Mouse (Mus musculus) layer of hippocampus, postnatal 10 days (tissue): ENCODE data around the gene Zfp768. TPM values are rescaled to one million over a fixed set of nuclear protein-coding genes. Genes with fewer than 3 reads are reported as not detected.
"Not testable (repeated sequence)": the region's sequence is repeated elsewhere in the genome, so short reads cannot be mapped to it uniquely, and the experiment has no call there.

Experiments
- DNase-seq, 2 experiments: peaks; one replicate each; pipeline ENCODE4 v3.0.0; 2021; ENCODE audit warnings: low spot score in 2 of 2
- total RNA-seq, 2 experiments: library from RNA; stranded (reverse); gene quantifications; 2 replicates each; pipeline ENCODE4 v1.2.3; 2021

The Zfp768 gene
- total RNA-seq, 2 experiments from 2014 or later = 11.9 to 13.5 TPM

DNA sequence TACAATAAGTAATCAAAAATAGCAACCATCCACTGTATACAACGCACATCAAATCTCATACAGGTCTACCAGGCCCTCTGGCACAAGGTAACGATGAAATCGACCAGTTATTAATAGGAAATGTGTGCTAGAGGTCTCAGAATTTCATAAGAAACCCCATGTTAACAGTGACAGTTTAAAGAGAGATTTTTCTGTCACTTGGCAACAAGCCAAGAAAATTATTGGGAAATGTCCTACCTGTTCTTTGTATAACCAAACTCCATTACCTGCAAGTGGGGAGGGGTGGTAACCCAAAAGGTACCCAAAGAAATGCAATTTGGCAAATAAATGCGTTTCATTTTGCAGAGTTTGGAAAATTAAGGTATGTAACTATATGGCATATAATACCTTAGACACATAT, 13.1 kb upstream of the Zfp768 start:
- DNase-seq = no peak

DNA sequence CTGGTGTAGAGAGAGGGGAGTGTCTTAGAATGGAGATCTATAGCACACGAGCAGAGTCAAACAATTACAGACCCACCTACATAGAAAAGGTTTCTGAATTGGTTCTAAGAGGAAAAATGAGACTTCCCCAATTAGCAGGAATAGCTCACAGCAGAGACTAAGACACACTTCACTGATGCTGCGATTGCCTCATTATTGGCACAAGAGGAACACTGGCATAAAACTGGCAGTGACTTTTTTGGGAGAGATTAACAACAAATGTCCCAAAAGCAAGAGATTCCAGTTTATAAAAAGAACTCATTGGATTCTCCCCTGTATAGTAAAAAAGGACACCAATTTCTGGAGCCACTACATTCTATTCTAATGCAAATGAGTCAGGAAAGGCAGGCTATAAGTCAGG, 12.5 kb upstream of the Zfp768 start:
- DNase-seq = no peak

DNA sequence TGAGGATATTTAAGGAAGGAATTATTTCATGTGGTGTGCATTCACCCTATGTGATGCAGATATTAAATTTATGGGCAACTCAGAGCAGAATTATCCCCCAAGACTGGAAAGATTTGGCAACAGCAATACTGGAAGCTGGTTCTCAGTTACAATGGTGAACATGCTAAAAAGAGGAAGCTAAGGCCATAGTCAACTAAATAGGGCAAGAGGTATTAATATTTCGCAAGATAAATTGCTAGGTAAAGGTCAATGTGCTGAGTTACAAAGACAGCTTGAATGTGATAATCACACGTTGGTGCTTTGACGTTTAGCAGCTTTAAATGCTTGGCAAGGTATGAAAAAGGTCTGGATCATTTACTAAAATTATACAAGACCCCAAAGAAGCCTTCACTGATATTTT, 10.4 kb upstream of the Zfp768 start:
- DNase-seq = no peak

DNA sequence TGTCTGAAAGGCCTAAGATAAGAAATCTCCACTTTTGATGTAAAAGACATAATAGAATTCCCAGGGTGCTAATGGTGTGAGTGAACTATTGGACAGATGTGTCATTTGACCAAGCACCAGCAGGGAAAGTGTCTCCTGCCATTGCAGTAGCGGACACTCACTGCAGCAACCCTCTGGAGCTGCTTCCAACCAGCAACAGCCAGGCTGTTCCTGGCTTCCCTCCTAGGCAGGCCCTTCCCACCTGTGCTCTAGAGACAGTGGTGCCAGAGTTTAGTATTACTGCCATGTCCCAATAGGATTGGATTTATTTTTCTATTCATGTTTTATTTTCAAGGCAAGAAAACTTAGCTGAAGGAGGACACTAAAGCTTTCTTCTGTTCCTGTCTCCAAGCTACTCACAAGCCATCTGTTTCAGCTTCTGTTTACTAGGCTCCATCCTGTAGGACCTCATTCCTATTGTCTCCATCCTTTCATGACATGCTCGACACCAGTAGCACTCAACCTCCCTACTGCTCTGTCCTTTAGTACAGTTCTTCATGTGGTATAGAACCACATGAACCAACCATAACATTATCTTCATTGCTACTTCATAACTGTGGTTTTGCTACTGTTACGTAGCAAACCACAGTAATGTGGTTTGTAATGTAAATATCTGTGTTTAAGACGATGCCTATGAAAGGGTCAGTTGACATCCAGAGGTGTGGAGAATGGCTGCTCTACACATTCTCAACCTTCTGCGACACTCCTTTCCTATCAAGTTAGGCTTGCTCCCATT, 6.0 kb upstream of the Zfp768 start:
- no peak for DNase-seq

DNA sequence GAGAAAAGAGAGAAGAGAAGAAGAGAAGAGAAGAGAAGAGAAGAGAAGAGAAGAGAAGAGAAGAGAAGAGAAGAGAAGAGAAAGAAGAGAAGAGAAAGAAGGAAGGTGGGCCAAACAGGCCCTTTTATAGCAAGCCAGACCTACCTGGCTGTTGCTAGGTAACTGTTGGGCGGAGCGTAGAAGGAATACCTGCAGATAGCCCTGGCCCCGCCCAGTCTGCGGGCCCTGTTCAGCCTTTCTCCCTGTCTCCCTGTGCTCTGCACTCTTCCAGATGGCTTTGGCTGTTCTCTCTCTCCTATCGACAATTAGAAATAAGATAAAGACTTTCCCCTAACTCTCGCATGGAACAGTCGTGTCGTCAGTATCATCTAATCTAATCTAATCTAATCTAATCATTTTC, 1.3 kb upstream of the Zfp768 start:
- DNase-seq = no peak

DNA sequence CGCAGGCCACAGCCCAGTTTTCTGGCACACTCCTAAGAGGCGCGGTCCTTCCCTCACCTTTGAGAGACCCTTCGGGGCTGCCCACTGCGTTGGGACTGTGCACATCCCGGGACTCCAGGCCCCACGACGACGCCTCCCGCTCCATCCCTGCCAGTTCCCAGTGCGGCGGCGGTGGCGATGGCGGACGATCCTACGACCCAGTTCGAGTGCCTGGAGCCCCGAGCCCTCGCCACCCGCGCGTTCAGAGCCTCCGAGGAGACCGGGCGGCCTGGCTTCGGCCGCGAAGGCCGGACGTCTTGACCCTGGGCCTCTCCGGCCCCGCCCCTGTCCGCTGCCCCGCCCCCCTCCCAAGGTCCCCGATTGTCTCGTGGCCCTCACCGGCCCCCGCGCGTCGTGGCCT, 297 bp downstream of the Zfp768 start:
- DNase-seq = peak in 1 of 2 experiments; percentile 57

DNA sequence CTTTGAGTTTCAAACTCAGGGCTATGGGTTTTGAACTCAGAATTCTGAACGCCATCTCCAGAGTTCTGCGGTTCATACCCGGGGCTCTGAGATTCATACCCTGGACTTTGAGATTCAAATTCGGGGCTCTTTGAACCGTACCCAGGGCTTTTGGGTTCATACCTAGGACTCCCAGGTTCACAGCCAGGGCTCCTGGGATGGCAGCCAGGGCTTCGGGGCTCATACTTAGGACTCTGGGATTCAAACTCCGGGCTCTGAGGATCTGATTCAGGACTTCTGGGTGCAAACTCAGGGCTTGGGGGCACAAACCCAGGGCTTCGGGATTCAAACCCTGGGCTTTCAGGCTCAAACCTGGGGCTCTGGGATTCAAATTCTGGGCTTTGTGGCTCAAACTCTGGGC, 1.0 kb downstream of the Zfp768 start:
- no peak for DNase-seq

DNA sequence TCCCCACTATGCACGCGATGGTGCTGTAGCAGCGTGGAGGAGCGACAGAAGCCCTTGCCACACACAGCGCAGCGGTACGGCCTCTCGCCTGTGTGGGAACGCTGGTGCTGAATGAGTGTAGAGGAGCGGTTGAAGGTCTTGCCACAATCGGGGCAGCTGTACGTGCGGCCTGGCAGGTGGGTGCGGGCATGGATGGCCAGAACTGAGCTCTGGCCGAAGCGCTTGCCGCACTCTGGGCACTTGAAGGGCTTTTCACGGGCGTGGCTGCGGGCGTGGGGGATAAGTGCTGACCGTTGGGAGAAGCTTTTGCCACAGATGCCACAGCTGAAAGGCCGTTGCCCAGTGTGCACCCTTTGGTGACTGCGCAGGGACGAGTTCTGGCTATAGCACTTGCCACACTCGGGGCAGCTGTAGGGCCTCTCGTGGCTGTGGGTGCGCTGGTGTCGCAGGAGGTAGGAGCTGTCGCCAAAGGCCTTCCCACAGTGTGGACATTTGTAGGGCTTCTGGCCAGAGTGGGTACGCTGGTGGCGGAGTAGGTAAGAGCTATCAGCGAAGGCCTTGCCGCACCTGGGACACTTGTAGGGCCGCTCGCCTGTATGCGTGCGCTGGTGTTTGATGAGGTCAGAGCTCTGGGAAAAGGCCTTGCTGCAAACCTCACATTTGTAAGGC, 1.9 kb downstream of the Zfp768 start:
- no peak for DNase-seq

DNA sequence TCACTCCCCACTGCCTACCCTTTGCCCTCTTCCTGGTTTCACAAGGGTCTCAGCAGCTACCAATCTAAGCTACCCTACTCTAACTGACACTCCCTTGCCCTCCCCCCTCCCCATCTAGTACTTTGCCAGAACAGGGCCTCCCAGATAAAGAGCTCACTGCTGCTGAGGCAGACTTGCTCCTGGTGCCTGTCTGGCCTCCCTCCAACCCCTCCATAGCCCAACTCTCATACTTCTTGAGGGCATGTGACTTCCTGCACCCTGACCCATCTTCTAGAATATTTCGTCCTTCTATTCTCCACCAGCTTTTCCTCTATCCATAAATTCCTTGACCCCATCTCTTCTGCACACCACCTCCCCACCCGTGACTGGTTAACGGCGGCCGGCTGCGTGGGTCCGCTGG, 2.5 kb downstream of the Zfp768 start:
- DNase-seq = no peak

DNA sequence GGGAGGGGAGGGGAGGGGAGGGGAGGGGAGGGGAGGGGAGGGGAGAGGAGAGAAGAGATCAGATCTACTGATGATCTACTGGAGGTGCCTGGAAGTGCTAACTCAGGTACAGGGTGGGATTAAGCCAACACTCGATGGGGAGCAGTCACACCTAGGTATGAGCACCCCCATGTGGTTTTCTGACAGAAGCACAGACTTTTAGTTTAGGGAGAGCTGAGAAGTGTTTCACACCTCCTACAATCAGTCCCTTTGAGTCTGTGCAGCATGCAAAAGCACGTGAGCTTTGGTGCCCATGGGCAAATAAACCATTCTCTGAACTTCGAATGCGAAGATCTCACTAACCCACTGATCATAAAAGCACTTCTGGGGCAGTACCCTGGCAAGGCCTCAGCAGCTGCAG, 3.1 kb downstream of the Zfp768 start:
- DNase-seq = no peak

DNA sequence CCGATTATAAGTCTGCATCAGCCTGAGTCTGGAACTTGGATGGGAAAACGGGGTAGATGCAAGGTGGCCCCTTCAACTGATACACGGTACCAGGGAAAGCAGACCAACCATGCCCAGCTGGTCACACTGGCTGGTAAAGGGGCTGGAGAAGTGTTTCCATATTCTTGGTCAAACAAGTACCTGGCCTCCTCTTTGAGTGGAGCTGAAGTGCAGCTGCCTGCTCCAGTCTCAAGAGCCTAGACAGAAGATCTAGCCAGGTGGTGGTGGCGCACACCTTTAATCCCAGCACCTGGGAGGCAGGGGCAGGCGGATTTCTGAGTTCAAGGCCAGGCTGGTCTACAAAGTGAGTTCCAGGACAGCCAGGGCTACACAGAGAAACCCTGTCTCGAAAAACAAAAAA, 3.5 kb downstream of the Zfp768 start:
- not testable (repeated sequence) for DNase-seq

DNA sequence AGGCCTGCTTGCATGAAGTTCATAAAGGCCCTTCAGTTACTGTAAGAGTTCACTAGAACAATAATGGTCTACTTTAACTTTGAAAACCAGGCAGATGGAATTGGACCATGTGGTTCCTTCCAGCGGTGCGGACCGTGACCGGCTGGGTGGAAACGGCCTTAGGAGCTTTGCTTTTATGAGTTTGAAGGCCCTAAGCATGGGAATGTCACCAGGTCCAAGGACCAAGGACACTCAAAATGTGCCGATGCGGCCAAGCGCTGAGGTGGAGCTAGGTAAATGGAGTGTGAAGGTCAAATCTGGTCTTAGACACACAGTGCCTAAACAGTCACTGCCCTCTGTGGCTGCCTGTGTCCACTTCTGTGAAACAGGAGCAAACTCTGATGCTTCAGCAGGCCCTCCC, 4.0 kb downstream of the Zfp768 start:
- no peak for DNase-seq

DNA sequence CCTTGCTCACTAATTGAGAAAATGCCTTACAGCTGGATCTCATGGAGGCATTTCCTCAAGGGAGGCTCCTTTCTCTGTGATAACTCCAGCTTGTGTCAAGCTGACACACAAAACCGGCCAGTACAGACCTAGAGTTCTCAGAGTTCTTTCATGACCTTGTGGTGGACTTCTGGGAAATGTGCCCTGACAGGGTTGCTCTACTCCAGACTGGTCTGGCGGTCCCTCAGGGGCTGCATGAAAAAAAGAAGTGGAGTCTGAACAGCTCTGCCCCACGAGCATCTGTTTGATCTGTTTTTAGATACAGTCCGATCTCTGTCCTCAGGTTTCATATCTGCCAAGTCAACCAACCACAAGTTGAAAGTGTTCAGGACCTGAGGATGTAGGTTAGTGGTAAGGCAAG, 7.8 kb downstream of the Zfp768 start:
- DNase-seq = no peak

DNA sequence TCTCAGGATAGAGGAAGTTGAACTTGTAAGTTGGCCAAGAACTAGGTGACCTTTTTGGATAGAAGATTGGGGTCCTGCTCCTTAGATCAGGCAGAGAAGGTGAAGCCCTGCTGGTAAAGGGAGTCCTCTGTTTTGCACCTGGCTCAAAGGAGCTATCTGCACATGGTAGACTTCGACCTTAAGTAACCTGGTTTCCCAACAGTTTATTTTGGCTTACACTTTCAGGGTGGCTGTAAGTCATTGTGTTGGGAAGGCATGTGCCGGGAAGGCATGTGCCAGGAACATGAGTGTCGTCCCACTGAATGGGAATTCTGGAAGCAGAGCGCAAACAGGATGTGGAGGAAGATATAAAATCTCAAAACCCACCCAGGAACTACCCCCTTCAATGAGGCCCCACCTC, 9.8 kb downstream of the Zfp768 start:
- DNase-seq = no peak

DNA sequence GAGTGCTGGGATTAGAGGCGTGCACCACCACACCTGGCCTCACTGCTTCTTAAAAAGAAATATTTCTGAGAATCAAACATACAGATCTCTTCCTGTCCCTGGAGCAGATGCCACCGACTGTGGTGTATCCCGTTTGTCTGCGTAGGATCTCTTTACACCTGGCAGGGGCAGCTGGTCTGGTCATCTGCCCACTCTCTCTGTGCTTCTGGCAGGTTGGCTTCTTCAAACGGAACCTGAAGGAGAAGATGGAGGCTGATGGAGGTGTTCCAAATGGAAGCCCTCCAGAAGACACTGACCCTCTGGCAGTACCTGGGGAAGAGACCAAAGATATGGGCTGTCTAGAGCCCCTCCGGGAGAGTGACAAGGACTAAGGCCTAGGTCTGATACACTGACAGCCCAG, 12.1 kb downstream of the Zfp768 start:
- no peak for DNase-seq

DNA sequence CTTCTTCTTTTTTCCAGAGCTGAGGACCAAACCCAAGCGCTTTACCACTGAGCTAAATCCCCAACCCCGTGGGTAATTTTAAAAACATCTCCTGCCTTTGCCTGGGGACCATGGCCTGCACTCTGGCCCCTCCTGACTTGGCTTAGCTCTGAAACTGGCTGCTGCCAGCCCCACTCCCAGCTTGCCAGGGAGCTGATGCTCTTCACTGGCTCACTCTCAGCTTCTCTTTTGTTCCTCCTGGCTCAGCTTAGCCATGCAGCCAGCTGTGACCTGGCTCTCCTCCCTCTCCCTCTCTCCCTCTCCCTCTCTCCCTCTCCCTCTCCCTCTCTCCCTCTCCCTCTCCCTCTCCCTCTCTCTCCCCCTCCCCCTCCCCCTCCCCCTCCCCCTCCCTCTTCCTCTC, 18.7 kb downstream of the Zfp768 start:
- peak; percentile 62 to 70 for DNase-seq

DNA sequence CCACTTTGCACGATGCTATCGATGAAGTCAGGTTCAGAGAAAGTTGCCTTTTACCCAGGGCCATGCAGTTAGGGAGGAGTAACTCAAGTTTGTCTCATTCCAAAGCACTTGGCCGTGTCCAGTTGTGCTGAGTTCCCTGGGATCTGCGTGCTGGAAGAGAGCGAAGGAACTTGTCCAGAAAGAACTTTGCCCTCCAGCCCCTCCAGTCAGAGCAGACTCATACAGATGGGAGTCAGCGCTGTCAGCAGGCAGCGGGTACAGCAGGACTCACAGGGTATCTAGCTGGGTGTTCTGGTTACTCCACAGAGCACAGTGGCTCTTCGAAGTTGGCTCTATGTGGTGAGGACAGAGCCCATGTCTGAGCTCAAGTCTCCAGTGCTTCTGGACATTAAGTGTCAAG, 19.8 kb downstream of the Zfp768 start:
- no peak for DNase-seq

DNA sequence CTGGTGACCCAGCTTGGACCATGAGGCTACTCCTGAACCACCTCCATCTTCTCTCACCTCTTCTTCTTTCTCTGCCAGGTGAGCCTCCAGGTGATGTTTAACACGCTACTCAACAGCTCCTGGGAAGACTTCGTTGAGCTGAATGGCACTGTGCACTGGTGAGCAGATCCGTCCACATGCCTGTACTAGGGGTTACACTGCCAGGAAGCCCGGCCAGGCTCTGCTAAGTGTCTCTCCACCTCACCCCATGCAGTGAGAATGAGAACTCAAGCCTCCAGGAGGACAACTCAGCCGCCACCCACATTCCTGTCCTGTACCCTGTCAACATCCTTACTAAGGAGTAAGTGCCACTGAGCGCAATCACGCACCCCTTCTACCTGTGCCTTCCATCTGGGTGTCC, 20.4 kb downstream of the Zfp768 start:
- no peak for DNase-seq

DNA sequence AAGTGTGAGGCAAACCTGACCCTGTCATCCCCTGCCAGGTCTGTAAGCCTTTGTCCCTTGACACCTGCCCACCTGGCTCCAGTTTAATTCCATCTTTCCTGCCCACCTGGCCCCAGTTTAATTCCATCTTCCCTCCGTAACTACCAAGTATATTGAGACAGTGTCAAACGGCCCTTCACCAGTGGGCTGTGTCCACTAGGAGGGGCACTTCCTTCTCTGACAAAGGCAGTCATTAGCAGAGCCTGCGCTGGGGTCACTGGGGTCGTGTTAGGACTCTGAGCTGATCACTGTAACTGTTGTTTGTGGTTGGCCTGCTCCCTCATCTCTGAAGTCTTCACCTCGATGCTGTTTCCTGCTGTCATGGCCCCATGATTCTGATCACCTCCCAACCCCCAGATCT, 23.3 kb downstream of the Zfp768 start:
- no peak for DNase-seq

DNA sequence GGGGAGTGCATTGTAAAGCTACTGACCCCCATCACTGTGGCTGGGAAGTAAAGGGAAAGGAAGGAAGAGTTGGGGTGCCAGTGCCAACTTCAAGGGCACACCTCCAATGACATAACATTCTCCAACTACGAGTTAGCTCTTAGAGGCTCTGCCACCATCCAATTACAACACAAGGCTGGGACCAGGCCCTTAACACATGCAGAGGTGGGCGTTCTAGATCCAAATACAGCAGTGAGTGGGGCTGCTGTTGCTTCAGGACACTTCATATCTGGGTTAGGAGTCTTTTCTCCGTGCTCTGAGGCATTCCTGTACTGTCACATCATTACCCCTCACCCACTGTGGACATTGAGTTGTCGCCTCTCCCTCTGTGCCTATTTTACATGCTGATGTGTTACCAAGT, 24.3 kb downstream of the Zfp768 start:
- no peak for DNase-seq

DNA sequence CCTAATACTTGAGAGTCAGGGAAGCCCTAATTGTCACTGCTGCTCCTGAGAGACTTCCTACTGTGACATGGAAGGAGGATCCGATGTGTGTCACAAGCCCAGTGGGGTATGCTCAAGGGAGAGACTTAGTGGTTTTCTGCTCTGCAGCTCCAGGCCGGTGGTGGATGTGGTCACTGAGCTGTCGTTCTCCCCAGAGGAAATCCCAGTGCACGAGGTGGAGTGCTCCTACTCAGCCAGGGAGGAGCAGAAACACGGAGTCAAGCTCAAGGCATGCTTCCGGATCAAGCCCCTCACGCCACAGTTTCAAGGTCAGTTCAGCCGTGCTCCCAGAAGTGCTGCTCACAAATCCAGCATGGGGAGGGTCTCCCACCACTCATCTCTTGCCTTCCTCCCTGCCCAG, 31.5 kb downstream of the Zfp768 start:
- DNase-seq = no peak

DNA sequence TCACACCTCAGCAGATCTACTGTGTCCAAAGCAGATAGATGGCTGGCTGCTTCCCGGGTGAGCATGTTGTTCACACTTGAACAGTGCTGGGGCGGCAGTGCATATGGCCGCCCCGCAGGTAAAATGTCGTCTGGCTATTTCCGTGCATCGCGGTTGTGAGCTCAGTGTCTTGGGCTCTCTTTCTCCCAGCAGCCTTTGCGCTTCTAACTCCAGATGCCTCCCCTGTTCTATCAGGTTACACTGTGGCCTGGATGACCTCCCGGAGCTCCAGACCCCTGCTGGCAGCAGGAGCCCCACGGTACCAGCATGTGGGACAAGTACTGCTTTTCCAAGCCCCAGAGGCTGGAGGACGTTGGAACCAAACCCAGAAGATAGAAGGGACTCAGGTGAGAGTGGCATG, 35.4 kb downstream of the Zfp768 start:
- no peak for DNase-seq

DNA sequence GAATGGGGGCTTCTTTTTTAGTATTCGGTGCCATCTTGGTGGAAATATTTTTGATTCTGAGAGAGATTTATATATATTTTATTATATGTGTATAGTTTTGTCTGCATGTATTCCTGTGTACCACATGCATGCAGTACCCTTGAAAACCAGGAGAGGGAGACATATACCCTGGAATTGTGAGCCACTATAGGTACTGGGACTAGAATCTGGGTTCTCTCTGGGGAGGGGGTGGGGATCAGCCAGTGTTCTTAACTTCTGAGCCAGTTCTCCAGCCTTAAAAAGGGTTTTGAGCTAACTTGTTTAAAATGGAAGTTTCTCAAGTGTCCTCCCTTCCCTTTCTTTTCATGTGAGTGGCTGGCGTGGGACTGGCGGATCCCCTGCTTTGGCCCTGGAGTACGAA, 36.5 kb downstream of the Zfp768 start:
- DNase-seq = peak; percentile 59 to 74
